Mouse (Mus musculus): ENCODE data around the gene Alox5ap. TPM values are rescaled to one million over a fixed set of nuclear protein-coding genes. Genes with fewer than 3 reads are reported as not detected.

Gene Alox5ap
- total RNA-seq (2015; ENCODE audit: low replicate concordance) = 132 and 171 TPM in 2 replicates
- 55.7 and 78.7 TPM in 2 replicates for total RNA-seq (2017; ENCODE audit: low replicate concordance)

GRCm38 (mm10) chr5:149264405-149264804 is at the start of gene Alox5ap:
TSS of gene Alox5ap (plus strand) at chr5:149264767.
- no peak for ATAC-seq (replicated peaks; ENCODE audit: low FRiP score, poor library complexity, severe bottlenecking)

GRCm38 (mm10) chr5:149215540-149215939 is 49.0 kb upstream of the Alox5ap start:
- no peak for ATAC-seq (replicated peaks; ENCODE audit: low FRiP score, poor library complexity, severe bottlenecking)

- no peak for ATAC-seq (replicated peaks; ENCODE audit: low FRiP score, poor library complexity, severe bottlenecking)
Measured at GRCm38 (mm10) chr5:149217524-149218357, 46.8 kb upstream of the Alox5ap start.

DNA sequence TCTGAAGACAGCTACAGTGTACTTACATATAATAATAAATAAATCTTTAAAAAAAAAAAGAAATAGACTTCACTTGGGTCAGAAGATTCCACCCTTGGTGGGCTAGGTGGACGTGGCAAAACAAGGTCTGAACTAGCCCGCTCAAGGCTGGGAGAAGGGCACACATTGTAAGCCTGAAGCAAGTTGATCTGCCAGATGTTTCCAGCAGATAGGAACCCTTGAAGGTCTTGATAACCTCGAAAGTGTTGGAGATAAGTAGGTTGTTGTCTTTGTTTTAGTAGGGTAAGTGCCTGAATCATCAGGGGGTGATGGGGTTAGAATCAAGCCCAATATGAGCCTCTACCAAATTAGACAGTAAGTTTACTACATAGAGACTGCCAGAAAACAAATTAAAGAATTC is 45.1 kb upstream of the Alox5ap start:
- no peak for ATAC-seq (replicated peaks; ENCODE audit: low FRiP score, poor library complexity, severe bottlenecking)

DNA sequence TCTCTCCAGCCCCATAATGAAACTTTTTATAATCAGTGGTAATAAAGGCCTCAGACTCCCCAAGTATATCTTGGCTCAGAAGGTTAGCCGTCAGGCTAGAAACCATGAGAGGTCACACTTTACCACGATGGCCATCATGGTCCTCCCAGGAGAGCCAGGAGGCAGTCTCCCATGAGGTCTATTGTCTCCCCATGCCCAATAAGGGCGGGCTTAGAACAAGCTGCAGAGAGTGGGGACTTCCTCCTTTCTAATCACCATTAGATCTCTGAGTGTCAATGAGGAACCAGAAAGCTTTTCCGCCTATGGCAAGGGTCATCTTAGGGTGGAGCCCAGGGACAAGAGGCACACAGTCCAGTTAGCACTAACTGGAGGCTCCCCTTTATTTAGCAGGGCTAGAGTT is 43.2 kb upstream of the Alox5ap start:
- ATAC-seq (replicated peaks; ENCODE audit: low FRiP score, poor library complexity, severe bottlenecking) = no peak

- ATAC-seq (replicated peaks; ENCODE audit: low FRiP score, poor library complexity, severe bottlenecking) = no peak
Measured at GRCm38 (mm10) chr5:149224666-149225065, 39.9 kb upstream of the Alox5ap start.

- peak; percentile 99 for ATAC-seq (replicated peaks; ENCODE audit: low FRiP score, poor library complexity, severe bottlenecking)
Measured at GRCm38 (mm10) chr5:149228700-149229618, 35.6 kb upstream of the Alox5ap start.

GRCm38 (mm10) chr5:149229619-149230339 is 34.8 kb upstream of the Alox5ap start:
- ATAC-seq (replicated peaks; ENCODE audit: low FRiP score, poor library complexity, severe bottlenecking) = no peak

GRCm38 (mm10) chr5:149235002-149235401 is 29.6 kb upstream of the Alox5ap start:
- ATAC-seq (replicated peaks; ENCODE audit: low FRiP score, poor library complexity, severe bottlenecking) = no peak

DNA sequence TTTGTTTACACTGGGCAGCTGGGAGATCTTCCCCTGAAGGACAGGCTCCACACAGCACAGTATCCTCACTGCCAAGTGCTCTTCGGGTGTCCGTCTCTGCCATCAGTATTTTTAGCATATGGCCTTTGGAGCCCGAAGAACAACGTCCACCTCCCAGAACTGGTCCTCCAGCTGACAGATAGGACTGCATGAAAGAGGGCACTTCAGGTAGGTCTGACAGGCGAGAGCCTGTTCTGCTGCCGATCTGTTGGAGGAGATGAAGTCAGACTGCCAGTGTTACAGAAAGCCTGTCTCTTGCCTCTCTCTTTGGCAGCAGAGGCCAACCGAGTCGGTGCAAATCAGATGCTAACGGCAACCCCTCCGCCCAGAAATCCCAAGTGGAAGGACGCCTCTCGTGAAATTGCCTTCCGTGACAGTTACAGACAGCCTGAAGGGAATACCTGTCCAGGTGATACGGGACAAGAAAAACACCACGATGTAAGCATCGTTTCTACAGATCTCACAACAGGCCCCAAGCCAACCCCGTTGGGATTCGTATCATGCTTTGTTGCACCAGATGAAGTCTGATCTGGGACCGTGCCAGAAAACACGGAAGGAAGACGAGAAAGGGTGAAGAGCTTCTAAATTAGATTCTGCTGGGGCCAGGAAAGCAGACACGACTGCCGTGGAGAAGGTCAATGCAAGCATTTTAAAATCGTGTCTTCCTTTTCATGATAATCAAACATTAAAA is 27.2 kb upstream of the Alox5ap start:
- no peak for ATAC-seq (replicated peaks; ENCODE audit: low FRiP score, poor library complexity, severe bottlenecking)

DNA sequence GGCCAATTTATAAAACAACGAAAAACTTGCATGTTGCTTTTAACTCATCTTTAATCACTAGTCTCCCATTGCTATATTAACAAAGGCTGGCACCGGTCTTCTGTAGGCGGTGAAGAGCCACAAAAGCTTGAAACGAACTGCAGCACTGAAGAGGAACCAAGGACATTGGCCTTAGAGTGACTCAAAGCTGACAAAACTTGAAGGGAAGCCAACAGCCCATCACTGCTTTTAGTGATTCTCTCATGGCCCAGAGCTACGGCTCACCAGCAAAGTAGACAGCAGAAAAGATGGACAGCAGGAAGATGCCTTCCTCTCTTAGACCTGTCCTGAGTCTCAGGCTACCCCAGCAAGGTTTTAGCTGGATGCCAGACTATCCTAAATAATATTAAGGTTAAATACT is 22.1 kb upstream of the Alox5ap start:
- ATAC-seq (replicated peaks; ENCODE audit: low FRiP score, poor library complexity, severe bottlenecking) = no peak

DNA sequence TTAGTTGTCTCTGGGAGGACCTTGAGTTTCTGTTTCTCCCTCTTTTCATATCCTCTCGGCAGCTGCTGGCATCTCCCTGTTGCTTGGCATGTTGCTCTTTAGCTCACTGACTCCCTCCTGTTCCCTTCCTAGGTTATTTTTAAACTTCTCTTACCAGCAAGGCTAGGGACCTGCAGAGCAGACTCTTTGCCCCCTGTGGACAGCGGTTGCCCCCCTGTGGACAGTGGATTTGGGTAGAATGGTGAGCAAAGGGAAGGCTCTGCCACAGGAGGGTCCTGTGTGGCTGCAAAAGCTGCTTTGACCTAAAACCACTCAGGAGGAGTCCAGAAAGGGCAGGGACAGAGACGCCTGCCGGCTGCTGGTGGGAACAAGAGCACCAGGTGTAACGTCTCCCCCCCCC is 21.5 kb upstream of the Alox5ap start:
- ATAC-seq (replicated peaks; ENCODE audit: low FRiP score, poor library complexity, severe bottlenecking) = no peak

- no peak for ATAC-seq (replicated peaks; ENCODE audit: low FRiP score, poor library complexity, severe bottlenecking)
Measured at GRCm38 (mm10) chr5:149245391-149245964, 19.1 kb upstream of the Alox5ap start.

GRCm38 (mm10) chr5:149245965-149246470 is 18.5 kb upstream of the Alox5ap start:
- ATAC-seq (replicated peaks; ENCODE audit: low FRiP score, poor library complexity, severe bottlenecking) = peak; percentile 53

GRCm38 (mm10) chr5:149247047-149247904 is 17.3 kb upstream of the Alox5ap start:
- ATAC-seq (replicated peaks; ENCODE audit: low FRiP score, poor library complexity, severe bottlenecking) = no peak

DNA sequence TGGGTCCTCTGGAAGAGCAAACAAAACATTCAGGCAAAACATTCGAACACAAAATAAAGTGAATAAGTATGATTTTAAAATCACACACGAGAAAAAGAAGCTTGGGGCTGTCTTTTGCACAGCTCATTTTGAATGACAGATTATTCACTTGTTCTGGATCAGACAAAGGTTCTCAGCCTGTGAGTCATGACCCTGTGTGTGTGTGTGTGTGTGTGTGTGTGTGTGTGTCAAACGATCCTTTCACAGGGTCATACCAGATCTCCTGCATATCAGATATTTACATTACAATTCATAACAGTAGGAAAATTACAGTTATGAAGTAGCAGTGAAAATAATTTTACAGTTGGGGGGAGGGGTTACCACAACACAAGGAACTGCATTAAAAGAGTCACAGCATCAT is 12.3 kb upstream of the Alox5ap start:
- no peak for ATAC-seq (replicated peaks; ENCODE audit: low FRiP score, poor library complexity, severe bottlenecking)

GRCm38 (mm10) chr5:149253491-149253890 is 11.1 kb upstream of the Alox5ap start:
- ATAC-seq (replicated peaks; ENCODE audit: low FRiP score, poor library complexity, severe bottlenecking) = no peak

DNA sequence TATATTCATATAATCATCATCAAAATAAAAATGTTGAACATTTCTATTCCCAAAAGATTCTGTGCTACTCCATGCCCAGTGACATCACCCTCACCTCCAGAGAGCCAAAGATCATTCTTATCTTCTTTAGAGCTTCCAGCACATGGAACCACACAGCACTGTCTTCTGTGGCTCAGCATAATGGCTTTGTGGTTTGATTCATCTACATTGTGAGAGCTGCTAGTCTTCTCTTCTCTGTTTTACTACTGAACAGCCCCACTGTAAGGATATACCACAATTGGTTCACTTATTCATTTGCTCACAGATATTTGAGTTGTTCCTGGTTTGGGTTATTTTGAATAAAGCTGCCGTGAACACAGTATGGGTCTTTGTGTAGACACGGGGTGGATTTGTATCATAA is 9.0 kb upstream of the Alox5ap start:
- no peak for ATAC-seq (replicated peaks; ENCODE audit: low FRiP score, poor library complexity, severe bottlenecking)

Data from erythroid progenitor cell, adult 5-6 weeks (primary cell).